Mouse (Mus musculus): ENCODE results near the gene 4930518I15Rik. TPM values are rescaled to one million over a fixed set of nuclear protein-coding genes. Genes with fewer than 3 reads are reported as not detected.

The 4930518I15Rik gene
- total and polyA plus RNA-seq, 3 experiments = 0.51 to 0.81 (median 0.72) TPM

DNA sequence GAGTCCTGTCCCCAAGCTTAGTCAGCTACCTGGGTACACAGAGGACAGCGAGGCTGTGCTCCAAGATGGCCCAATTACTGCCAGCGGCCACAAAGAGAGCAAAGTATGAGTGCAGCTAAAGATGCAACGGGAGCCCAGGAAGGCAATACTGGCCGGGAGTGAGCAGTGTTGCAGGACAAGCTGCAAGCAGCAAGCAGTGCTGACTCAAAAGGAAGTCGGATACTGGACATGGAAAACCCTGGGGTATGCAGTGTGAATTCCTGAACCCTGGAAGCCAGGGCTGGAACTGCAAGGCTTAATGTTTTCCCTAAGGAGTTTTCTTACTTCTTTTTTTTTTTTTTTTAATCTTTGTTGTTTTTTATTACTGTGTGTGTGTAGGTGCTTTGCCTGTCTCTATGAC, 46.2 kb downstream of the 4930518I15Rik start:
- no peak for DNase-seq (ENCODE audit: extremely low read depth)
- H3K27ac ChIP-seq (ENCODE audit: insufficient read depth, low read depth) = no peak overlapping the region
- no peaks in the 10 kb centered on the region for H3K36me3 ChIP-seq (replicated peaks in 1 of 2; ENCODE audit: control insufficient read depth in 1 of 2, insufficient read depth in 1 of 2, low read length in 1 of 2)
- H3K9ac ChIP-seq (ENCODE audit: insufficient read depth, low read depth) = no peak overlapping the region
- dilution Hi-C loops (cut with MboI; ENCODE audit: extremely low pct_ligation_motif_present, extremely low pct_unique_long_range_greater_than_20kb, low sequenced_read_pairs) = no loop called here
- no peaks in the 10 kb centered on the region for H3K79me2 ChIP-seq (replicated peaks; ENCODE audit: control insufficient read depth, extremely low read depth, insufficient read depth, poor library complexity, severe bottlenecking)
- TF ChIP-seq BHLHE40 (IDR thresholded peaks at IDR 0.05; ENCODE audit: low read depth, low read length) (no peak), TBP (conservative IDR thresholded peaks at IDR 0.05; ENCODE audit: low read depth, low read length) (no peak), CHD1 (IDR thresholded peaks at IDR 0.05; ENCODE audit: low read depth, low read length) (no peak), MEF2A (IDR thresholded peaks at IDR 0.05; ENCODE audit: borderline replicate concordance, low read depth, low read length) (no peak), ETS1 (conservative IDR thresholded peaks at IDR 0.05; ENCODE audit: low read depth, low read length) (no peak), GABPA (IDR thresholded peaks at IDR 0.05; ENCODE audit: insufficient replicate concordance, low read depth, low read length) (no peak), USF2 (conservative IDR thresholded peaks at IDR 0.05; ENCODE audit: low read depth, low read length) (no peak), NELFE (IDR thresholded peaks at IDR 0.05; ENCODE audit: low read depth, low read length) (no peak), CHD2 (IDR thresholded peaks at IDR 0.05; ENCODE audit: low read length) (no peak), EP300 (IDR thresholded peaks at IDR 0.05; ENCODE audit: low read length) (no peak), RAD21 (IDR thresholded peaks at IDR 0.05; ENCODE audit: low read depth, low read length) (no peak)
- peaks cover 2 to 20% of the 10 kb centered on the region in 2 experiments; a peak in 3 of 4 replicates for H3K4me1 ChIP-seq (ENCODE audit: control insufficient read depth in 1 of 2, insufficient read depth in 2 of 2)
- no peak overlapping the region for H3K4me2 ChIP-seq (ENCODE audit: insufficient read depth, low read depth, poor library complexity, severe bottlenecking)
- in situ Hi-C loops (cut with MboI; ENCODE audit: low pct_ligation_motif_present, low pct_unique_long_range_greater_than_20kb, low sequenced_read_pairs) = no loop called here
- H3K27me3 ChIP-seq (replicated peaks) = peaks cover 5% of the 10 kb centered on the region
- no peaks in the 10 kb centered on the region for H3K9me3 ChIP-seq (replicated peaks; ENCODE audit: low read length)
- no peak overlapping the region for H3K4me3 ChIP-seq (replicated peaks in 1 of 3; ENCODE audit: low read depth in 2 of 3, low read length in 2 of 3, poor library complexity in 1 of 3)

DNA sequence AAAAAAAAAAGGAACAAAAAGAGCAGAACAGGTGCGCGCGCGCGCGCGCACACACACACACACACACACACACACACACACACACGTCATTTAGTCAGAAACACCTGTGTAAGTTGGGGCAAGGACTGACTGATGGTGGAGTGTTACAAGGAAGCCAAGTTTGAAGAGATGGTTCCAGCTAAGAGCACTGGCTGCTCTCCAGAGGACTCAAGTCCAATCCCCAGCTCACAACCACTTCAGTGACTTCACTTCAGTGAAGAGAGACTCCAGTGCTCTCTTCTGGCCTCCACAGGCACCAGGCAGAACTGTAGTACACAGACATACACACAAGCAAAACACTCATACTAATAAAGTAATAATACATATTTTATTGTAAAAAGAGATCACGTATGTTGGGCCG, 47.0 kb downstream of the 4930518I15Rik start:
- no peak overlapping the region for H3K4me3 ChIP-seq (replicated peaks in 1 of 3; ENCODE audit: low read depth in 2 of 3, low read length in 2 of 3, poor library complexity in 1 of 3)
- in situ Hi-C loops (cut with MboI; ENCODE audit: low pct_ligation_motif_present, low pct_unique_long_range_greater_than_20kb, low sequenced_read_pairs) (no loop called here), dilution Hi-C loops (cut with MboI; ENCODE audit: extremely low pct_ligation_motif_present, extremely low pct_unique_long_range_greater_than_20kb, low sequenced_read_pairs) (no loop called here)
- no peaks in the 10 kb centered on the region for H3K9me3 ChIP-seq (replicated peaks; ENCODE audit: low read length)
- TF ChIP-seq UBTF (IDR thresholded peaks at IDR 0.05; ENCODE audit: low read depth, low read length) (no peak), ZMIZ1 (IDR thresholded peaks at IDR 0.05; ENCODE audit: low read depth, low read length) (no peak)
- H3K79me2 ChIP-seq (replicated peaks; ENCODE audit: control insufficient read depth, extremely low read depth, insufficient read depth, poor library complexity, severe bottlenecking) = no peaks in the 10 kb centered on the region
- no peak for DNase-seq (ENCODE audit: extremely low read depth)
- H3K27me3 ChIP-seq (replicated peaks) = peaks cover 7% of the 10 kb centered on the region
- H3K4me2 ChIP-seq (ENCODE audit: insufficient read depth, low read depth, poor library complexity, severe bottlenecking) = no peak overlapping the region
- H3K9ac ChIP-seq (ENCODE audit: insufficient read depth, low read depth) = no peak overlapping the region
- H3K27ac ChIP-seq (ENCODE audit: insufficient read depth, low read depth) = no peak overlapping the region
- peaks cover 2 to 20% of the 10 kb centered on the region in 2 experiments; a peak in 3 of 4 replicates for H3K4me1 ChIP-seq (ENCODE audit: control insufficient read depth in 1 of 2, insufficient read depth in 2 of 2)
- no peaks in the 10 kb centered on the region for H3K36me3 ChIP-seq (replicated peaks in 1 of 2; ENCODE audit: control insufficient read depth in 1 of 2, insufficient read depth in 1 of 2, low read length in 1 of 2)

- in situ Hi-C loops (cut with MboI; ENCODE audit: low pct_ligation_motif_present, low pct_unique_long_range_greater_than_20kb, low sequenced_read_pairs) (no loop called here), dilution Hi-C loops (cut with MboI; ENCODE audit: extremely low pct_ligation_motif_present, extremely low pct_unique_long_range_greater_than_20kb, low sequenced_read_pairs) (no loop called here)
- no peaks in the 10 kb centered on the region for H3K79me2 ChIP-seq (replicated peaks; ENCODE audit: control insufficient read depth, extremely low read depth, insufficient read depth, poor library complexity, severe bottlenecking)
- no peak overlapping the region for H3K27ac ChIP-seq (ENCODE audit: insufficient read depth, low read depth)
- no peaks in the 10 kb centered on the region for H3K9me3 ChIP-seq (replicated peaks; ENCODE audit: low read length)
- TF ChIP-seq CTCF (conservative IDR thresholded peaks at IDR 0.05 in 1 of 2, IDR thresholded peaks at IDR 0.05 in 1 of 2; ENCODE audit: low read depth in 2 of 2, low read length in 2 of 2) = peak; percentile 80 to 82
- peak; percentile 80 for TF ChIP-seq RAD21 (IDR thresholded peaks at IDR 0.05; ENCODE audit: low read depth, low read length)
- TF ChIP-seq KAT2A (IDR thresholded peaks at IDR 0.05; ENCODE audit: insufficient replicate concordance, low read length) = no peak
- TF ChIP-seq SMC3 (IDR thresholded peaks at IDR 0.05; ENCODE audit: low read depth, low read length) = peak; percentile 63
- H3K4me2 ChIP-seq (ENCODE audit: insufficient read depth, low read depth, poor library complexity, severe bottlenecking) = no peak overlapping the region
- no peaks in the 10 kb centered on the region for H3K36me3 ChIP-seq (replicated peaks in 1 of 2; ENCODE audit: control insufficient read depth in 1 of 2, insufficient read depth in 1 of 2, low read length in 1 of 2)
- peaks cover 3% of the 10 kb centered on the region for H3K27me3 ChIP-seq (replicated peaks)
- peak; percentile 38 for DNase-seq (ENCODE audit: extremely low read depth)
- H3K9ac ChIP-seq (ENCODE audit: insufficient read depth, low read depth) = no peak overlapping the region
- H3K4me1 ChIP-seq (ENCODE audit: control insufficient read depth in 1 of 2, insufficient read depth in 2 of 2) = peaks cover 2 to 20% of the 10 kb centered on the region in 2 experiments; a peak in 3 of 4 replicates
- H3K4me3 ChIP-seq (replicated peaks in 1 of 3; ENCODE audit: low read depth in 2 of 3, low read length in 2 of 3, poor library complexity in 1 of 3) = no peak overlapping the region
Observed at GRCm38 (mm10) chr2:156809579-156809978, 48.2 kb downstream of the 4930518I15Rik start.

Measured in CH12.LX (cell line).